Mouse (Mus musculus) limb, embryonic 14.5 days (tissue): ENCODE data around the gene Ctnna2. TPM values are rescaled to one million over a fixed set of nuclear protein-coding genes. Genes with fewer than 3 reads are reported as not detected.

Experiments
- ATAC-seq: fragments of 200-750 bp; cut with Nextera tagmentation; 2 replicates; pipeline ENCODE4 v1.8.0; 2017; ENCODE audit warnings: low read depth, moderate number of reproducible peaks, moderate TSS enrichment; ENCODE audit not compliant: low FRiP score
- DNase-seq: peaks from one replicate; pipeline ENCODE4 v3.0.0-alpha.2; 2015; ENCODE audit warnings: low spot score
- H3K27ac ChIP-seq: fragments of 300-500 bp; sonication (generic); replicated peaks from 2 replicates; pipeline ENCODE4 v1.5.1; 2014; ENCODE audit warnings: low read depth, mild to moderate bottlenecking, low read length, moderate library complexity, mixed read lengths
- H3K27me3 ChIP-seq: fragments of 300-500 bp; sonication (generic); 2 replicates; pipeline ENCODE4 v1.6.1; 2014; ENCODE audit warnings: low read length, mixed read lengths; ENCODE audit not compliant: control insufficient read depth, insufficient read depth
- H3K36me3 ChIP-seq: fragments of 300-500 bp; sonication (generic); 2 replicates; pipeline ENCODE4 v1.6.1; 2014; ENCODE audit warnings: mild to moderate bottlenecking, low read length, moderate library complexity, mixed read lengths; ENCODE audit not compliant: control insufficient read depth, insufficient read depth
- H3K4me1 ChIP-seq: fragments of 300-500 bp; sonication (generic); 2 replicates; pipeline ENCODE4 v1.6.1; 2014; ENCODE audit warnings: antibody characterized with exemption, low read length, mixed read lengths; ENCODE audit not compliant: control insufficient read depth, insufficient read depth
- H3K4me2 ChIP-seq: fragments of 300-500 bp; sonication (generic); replicated peaks from 2 replicates; pipeline ENCODE4 v1.6.1; 2014; ENCODE audit warnings: low read depth, mild to moderate bottlenecking, low read length, moderate library complexity; ENCODE audit not compliant: severe bottlenecking
- H3K4me3 ChIP-seq: fragments of 300-500 bp; sonication (generic); replicated peaks from 2 replicates; pipeline ENCODE4 v1.5.1; 2014; ENCODE audit warnings: low read length
- H3K9ac ChIP-seq: fragments of 300-500 bp; sonication (generic); 2 replicates; pipeline ENCODE4 v1.6.1; 2014; ENCODE audit warnings: mild to moderate bottlenecking, low read depth, low read length, moderate library complexity; ENCODE audit not compliant: severe bottlenecking
- H3K9me3 ChIP-seq: fragments of 300-500 bp; sonication (generic); 2 replicates; pipeline ENCODE4 v1.6.1; 2016; ENCODE audit warnings: low read length; ENCODE audit not compliant: control insufficient read depth
- POLR2A ChIP-seq: fragments of 200-500 bp; IDR thresholded peaks from 2 replicates; pipeline ENCODE4 v1.8.0; 2012; ENCODE audit warnings: inconsistent platforms, mild to moderate bottlenecking, moderate library complexity, borderline replicate concordance; ENCODE audit not compliant: insufficient read depth, insufficient read length; ENCODE audit errors: extremely low read depth
- WGBS: fragments of 180-500 bp; shearing (Covaris S2); extraction: QIAGEN DNeasy Blood & Tissue Kit; methylation state at CpG from one replicate; pipeline ENCODE4 v1.1.7; 2014; 5-methylcytosine and 5-hydroxymethylcytosine counted together
- polyA plus RNA-seq, 2 experiments: library from polyadenylated mRNA; depleted of rRNA in 1 of 2; stranded (reverse) in 1 of 2; unstranded in 1 of 2; fragments of >200 nt; fragmentation: Nextera tagmentation in 1 of 2; extraction: Ambion mirVana in 1 of 2; gene quantifications; 2 replicates each; pipeline versions ENCODE4 v1.2.1 to v1.2.3; 2012 to 2014

The Ctnna2 gene
- polyA plus RNA-seq, 2 experiments = 1.7 to 2.7 TPM

DNA sequence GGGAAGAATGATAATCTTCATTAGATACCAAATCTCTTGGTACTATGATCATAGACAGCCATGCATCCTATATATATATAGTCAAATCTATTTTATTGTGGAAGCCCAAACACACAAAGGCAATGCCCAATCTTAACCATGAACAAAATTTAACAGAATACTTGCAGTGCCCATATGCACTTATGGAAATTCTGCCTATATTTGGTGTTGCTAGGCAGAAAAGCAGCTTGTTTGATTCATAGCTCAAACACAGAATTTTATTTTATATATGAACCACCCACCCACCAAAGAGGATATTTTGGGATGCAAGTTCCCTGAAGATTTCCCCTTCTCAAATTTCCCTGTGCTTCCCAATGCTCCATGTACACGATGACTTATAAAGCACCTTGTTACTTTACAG, 655.2 kb downstream of the Ctnna2 start:
- Histone ChIP-seq H3K4me3 (no peak overlapping the region), H3K9me3 (no peaks in the 10 kb centered on the region), H3K27ac (no peak overlapping the region), H3K9ac (no peak overlapping the region), H3K4me2 (no peak overlapping the region), H3K27me3 (no peaks in the 10 kb centered on the region), H3K4me1 (no peaks in the 10 kb centered on the region), H3K36me3 (no peaks in the 10 kb centered on the region)
- no peak for TF ChIP-seq POLR2A
- WGBS = 60% methylated on average over 1 of the region's 1 CpGs
- DNase-seq (no peak), ATAC-seq (no peak)

DNA sequence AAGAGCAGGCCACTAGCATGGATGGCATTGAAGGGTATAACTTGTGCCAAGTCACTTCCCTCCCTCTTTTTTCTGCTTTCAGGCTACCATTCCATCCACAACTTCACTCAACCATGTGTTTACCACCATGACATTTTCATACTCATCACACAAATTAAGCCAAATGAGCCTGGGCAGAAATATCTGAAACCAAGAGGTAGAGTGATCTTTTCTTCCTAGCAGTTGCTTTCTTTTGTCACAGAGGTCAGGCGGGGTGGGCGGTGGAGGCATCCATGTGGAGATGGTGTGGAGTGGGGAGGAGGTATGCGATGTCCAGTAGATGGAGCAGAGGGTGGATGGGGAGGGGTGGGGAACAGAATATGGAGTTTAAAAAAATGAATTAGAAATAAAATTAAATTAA, 672.7 kb downstream of the Ctnna2 start:
- Histone ChIP-seq H3K9me3 (no peaks in the 10 kb centered on the region), H3K4me1 (no peaks in the 10 kb centered on the region), H3K9ac (no peak overlapping the region), H3K36me3 (no peaks in the 10 kb centered on the region), H3K27ac (no peak overlapping the region), H3K27me3 (no peaks in the 10 kb centered on the region), H3K4me2 (no peak overlapping the region), H3K4me3 (no peak overlapping the region)
- DNase-seq (no peak), ATAC-seq (no peak)
- TF ChIP-seq POLR2A = no peak
- 93% methylated on average over 3 of the region's 3 CpGs for WGBS

DNA sequence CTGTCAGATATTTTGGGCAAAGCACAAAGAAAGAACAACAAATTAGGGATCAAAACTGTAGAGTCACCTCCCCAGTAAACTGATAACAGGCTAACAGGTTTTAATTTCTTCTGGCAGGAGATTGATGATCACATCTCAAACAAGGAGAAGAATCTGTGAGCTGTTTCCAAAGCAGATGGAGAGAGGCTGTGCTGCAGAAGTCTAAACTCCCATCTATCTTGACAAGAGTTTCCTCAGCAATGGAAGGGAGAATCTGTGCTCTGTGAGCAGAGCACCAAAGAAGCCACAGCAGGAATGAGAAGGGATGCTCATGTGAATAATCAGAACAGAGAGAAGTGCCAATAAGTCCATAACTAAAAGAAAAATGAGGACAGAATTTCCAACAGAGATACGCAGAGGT, 678.2 kb downstream of the Ctnna2 start:
- ATAC-seq = no peak
- 85% methylated on average over 1 of the region's 1 CpGs for WGBS

DNA sequence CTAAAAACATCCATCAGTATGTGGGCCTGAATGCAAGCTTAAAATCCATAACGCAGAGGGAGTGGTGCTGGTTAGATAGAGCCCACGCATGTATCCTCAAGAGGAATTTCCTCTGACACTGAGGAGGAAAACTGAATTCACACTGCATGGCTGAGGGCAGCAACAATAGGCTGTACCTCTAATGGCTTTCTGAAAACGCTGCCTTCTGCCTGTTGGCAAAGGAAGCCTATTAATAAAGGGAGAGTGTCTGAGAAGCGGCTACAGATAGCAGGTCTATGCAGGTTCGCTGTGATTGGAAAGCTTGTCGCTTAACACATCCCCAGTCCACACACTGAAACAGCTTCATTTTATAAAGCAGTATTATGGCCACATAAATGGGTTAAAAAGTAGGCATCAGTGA, 688.1 kb downstream of the Ctnna2 start:
- ATAC-seq = no peak
- no peaks in the 10 kb centered on the region for H3K36me3 ChIP-seq
- no peak overlapping the region for H3K4me2 ChIP-seq
- no peaks in the 10 kb centered on the region for H3K27me3 ChIP-seq
- no peak for DNase-seq
- H3K9me3 ChIP-seq = no peaks in the 10 kb centered on the region
- 69% methylated on average over 6 of the region's 6 CpGs for WGBS
- TF ChIP-seq POLR2A = no peak
- H3K9ac ChIP-seq = no peak overlapping the region
- no peaks in the 10 kb centered on the region for H3K4me1 ChIP-seq
- H3K4me3 ChIP-seq = no peak overlapping the region
- no peak overlapping the region for H3K27ac ChIP-seq

More for the DNA sequence above, 678.2 kb downstream of the Ctnna2 start:
- no peak for DNase-seq
- no peak for TF ChIP-seq POLR2A
- H3K4me2 ChIP-seq = no peak overlapping the region
- H3K9ac ChIP-seq = no peak overlapping the region
- H3K36me3 ChIP-seq = no peaks in the 10 kb centered on the region
- H3K4me1 ChIP-seq = no peaks in the 10 kb centered on the region
- H3K9me3 ChIP-seq = no peaks in the 10 kb centered on the region
- no peaks in the 10 kb centered on the region for H3K27me3 ChIP-seq
- H3K4me3 ChIP-seq = no peak overlapping the region
- no peak overlapping the region for H3K27ac ChIP-seq

DNA sequence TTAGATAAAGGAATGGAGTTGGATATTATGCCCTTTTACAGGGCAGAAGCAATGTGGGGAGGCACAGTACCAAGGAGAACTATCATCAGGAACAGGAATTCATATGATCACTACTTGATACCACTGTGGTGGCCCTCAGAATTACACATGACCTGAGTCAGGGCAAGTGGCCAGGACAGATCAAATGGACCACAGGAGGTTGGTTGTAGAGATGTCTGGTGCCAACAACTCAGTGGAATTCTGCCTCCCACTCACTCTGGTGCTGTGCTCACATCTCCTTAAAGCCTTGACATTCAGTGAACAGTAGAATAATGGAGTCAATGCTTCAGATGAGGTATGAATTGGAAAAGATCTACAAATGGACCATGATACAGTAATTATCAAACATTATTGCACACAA, 691.1 kb downstream of the Ctnna2 start:
- H3K36me3 ChIP-seq = no peaks in the 10 kb centered on the region
- H3K4me1 ChIP-seq = peaks cover 3% of the 10 kb centered on the region; the same call in 1 of the 2 replicates
- DNase-seq (no peak), ATAC-seq (no peak)
- H3K4me3 ChIP-seq = no peak overlapping the region
- H3K27ac ChIP-seq = no peak overlapping the region
- no peaks in the 10 kb centered on the region for H3K9me3 ChIP-seq
- H3K27me3 ChIP-seq = no peaks in the 10 kb centered on the region
- H3K9ac ChIP-seq = no peak overlapping the region
- H3K4me2 ChIP-seq = no peak overlapping the region
- TF ChIP-seq POLR2A = no peak

DNA sequence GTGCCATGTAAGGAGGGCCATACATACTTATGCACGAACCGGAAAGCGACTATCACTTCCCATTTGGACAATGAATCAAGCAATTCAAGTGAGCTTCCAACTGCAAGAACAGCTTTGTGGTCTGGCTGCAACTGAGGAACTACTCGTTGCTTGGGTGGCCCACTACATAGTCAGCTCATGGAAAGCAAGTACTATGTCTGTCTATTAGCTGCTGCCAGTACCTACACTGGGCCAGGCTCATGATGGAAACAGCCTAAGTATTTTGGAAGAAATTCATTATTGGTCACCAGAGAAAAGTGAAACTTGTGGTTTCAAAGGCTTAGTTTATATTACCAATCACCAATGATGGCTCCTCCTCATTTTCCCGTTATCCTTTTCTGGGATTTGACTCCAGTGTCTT, 693.2 kb downstream of the Ctnna2 start:
- Histone ChIP-seq H3K9me3 (no peaks in the 10 kb centered on the region), H3K27me3 (no peaks in the 10 kb centered on the region), H3K9ac (no peak overlapping the region), H3K4me3 (no peak overlapping the region), H3K36me3 (no peaks in the 10 kb centered on the region), H3K27ac (no peak overlapping the region), H3K4me1 (peaks cover 3% of the 10 kb centered on the region; the same call in 1 of the 2 replicates), H3K4me2 (no peak overlapping the region)
- 43% methylated on average over 5 of the region's 5 CpGs for WGBS
- ATAC-seq (peak; percentile 62; the same call in 1 of the 2 replicates), DNase-seq (peak; percentile 2)
- no peak for TF ChIP-seq POLR2A
